Mouse (Mus musculus) MEL (cell line): ENCODE results near the gene Hoxb8. TPM values are rescaled to one million over a fixed set of nuclear protein-coding genes. Genes with fewer than 3 reads are reported as not detected.

Experiments
- DNase-seq: peaks from one replicate; pipeline ENCODE4 v3.0.0; 2011; ENCODE audit warnings: low read depth, low spot score
- H3K27ac ChIP-seq: 2 replicates; pipeline ENCODE4 v1.5.1; 2012; ENCODE audit warnings: low read depth, mild to moderate bottlenecking, control low read depth, low read length, moderate library complexity; ENCODE audit not compliant: control insufficient read depth
- H3K27me3 ChIP-seq, 2 experiments: fragments of 150-350 bp in 1 of 2; sonication (generic) in 1 of 2; 2 replicates each; pipeline ENCODE4 v1.6.1; 2012; ENCODE audit warnings: low read length in 2 of 2, mild to moderate bottlenecking in 2 of 2, improper control_type of control experiment in 1 of 2, moderate library complexity in 1 of 2; ENCODE audit not compliant: insufficient read depth in 2 of 2, control insufficient read depth in 1 of 2
- H3K36me3 ChIP-seq, 2 experiments: 2 replicates each; pipeline ENCODE4 v1.6.1; 2012 to 2014; ENCODE audit warnings: low read length in 2 of 2, improper control_type of control experiment in 1 of 2, inconsistent platforms in 1 of 2, mild to moderate bottlenecking in 1 of 2; ENCODE audit not compliant: insufficient read depth in 2 of 2, control insufficient read depth in 1 of 2
- H3K4me1 ChIP-seq, 2 experiments: fragments of 150-350 bp in 1 of 2; sonication (generic) in 1 of 2; 2 replicates each; pipeline ENCODE4 v1.6.1; 2012; ENCODE audit warnings: low read length in 2 of 2, improper control_type of control experiment in 1 of 2, mild to moderate bottlenecking in 1 of 2; ENCODE audit not compliant: insufficient read depth in 2 of 2, control insufficient read depth in 1 of 2
- H3K4me3 ChIP-seq, 2 experiments: fragments of 150-350 bp in 1 of 2; sonication (generic) in 1 of 2; 2 replicates each; pipeline ENCODE4 v1.5.1; 2012; ENCODE audit warnings: low read depth in 2 of 2, low read length in 2 of 2, mild to moderate bottlenecking in 2 of 2, moderate library complexity in 2 of 2, control low read depth in 1 of 2, improper control_type of control experiment in 1 of 2; ENCODE audit not compliant: control insufficient read depth in 1 of 2, insufficient read depth in 1 of 2
- H3K79me2 ChIP-seq: 2 replicates; pipeline ENCODE4 v1.6.1; 2012; ENCODE audit warnings: mild to moderate bottlenecking, low read length, moderate library complexity; ENCODE audit not compliant: control insufficient read depth, poor library complexity, insufficient read depth
- H3K9ac ChIP-seq: 2 replicates; pipeline ENCODE4 v1.6.1; 2012; ENCODE audit warnings: low read depth, mild to moderate bottlenecking, control low read depth, low read length, moderate library complexity; ENCODE audit not compliant: control insufficient read depth, poor library complexity, severe bottlenecking
- H3K9me3 ChIP-seq: fragments of 150-350 bp; sonication (generic); replicated peaks from 2 replicates; pipeline ENCODE4 v1.6.1; 2012; ENCODE audit warnings: mild to moderate bottlenecking, low read length, improper control_type of control experiment, moderate library complexity; ENCODE audit not compliant: insufficient read depth
- BHLHE40 ChIP-seq: IDR thresholded peaks from 2 replicates; pipeline ENCODE4 v1.6.1; 2012; ENCODE audit warnings: low read depth, mild to moderate bottlenecking, inconsistent platforms, low read length, improper control_type of control experiment, borderline replicate concordance
- CHD1 ChIP-seq: IDR thresholded peaks from 2 replicates; pipeline ENCODE4 v1.6.1; 2012; ENCODE audit warnings: low read depth, mild to moderate bottlenecking, inconsistent platforms, low read length, improper control_type of control experiment
- CTCF ChIP-seq, 3 experiments: IDR thresholded peaks in 2 of 3; conservative IDR thresholded peaks in 1 of 3; 2 replicates each; pipeline ENCODE4 v1.5.1; 2011 to 2012; ENCODE audit warnings: low read length in 3 of 3, low read depth in 2 of 3, mild to moderate bottlenecking in 2 of 3, improper control_type of control experiment in 1 of 3, inconsistent platforms in 1 of 3, mixed read lengths in 1 of 3, moderate library complexity in 1 of 3; ENCODE audit not compliant: control insufficient read depth in 1 of 3, insufficient read depth in 1 of 3, poor library complexity in 1 of 3, severe bottlenecking in 1 of 3
- GABPA ChIP-seq: IDR thresholded peaks from 2 replicates; pipeline ENCODE4 v1.6.1; 2012; ENCODE audit warnings: low read depth, mild to moderate bottlenecking, inconsistent platforms, low read length, improper control_type of control experiment, moderate library complexity
- KAT2A ChIP-seq: conservative IDR thresholded peaks from 2 replicates; pipeline ENCODE4 v1.6.1; 2012; ENCODE audit warnings: low read depth, low read length, improper control_type of control experiment, inconsistent platforms
- MAX ChIP-seq: IDR thresholded peaks from 2 replicates; pipeline ENCODE4 v1.6.1; 2011; ENCODE audit warnings: low read length, improper control_type of control experiment
- MAZ ChIP-seq: IDR thresholded peaks from 2 replicates; pipeline ENCODE4 v1.6.1; 2012; ENCODE audit warnings: low read depth, mild to moderate bottlenecking, inconsistent platforms, low read length, improper control_type of control experiment
- MEF2A ChIP-seq: IDR thresholded peaks from 2 replicates; pipeline ENCODE4 v1.6.1; 2014; ENCODE audit warnings: low read depth, mild to moderate bottlenecking, inconsistent platforms, low read length, improper control_type of control experiment; ENCODE audit not compliant: poor library complexity, insufficient replicate concordance, severe bottlenecking; ENCODE audit errors: extremely low read depth
- MXI1 ChIP-seq: IDR thresholded peaks from 2 replicates; pipeline ENCODE4 v1.6.1; 2011; ENCODE audit warnings: mild to moderate bottlenecking, low read depth, low read length, improper control_type of control experiment
- POLR2A ChIP-seq, 2 experiments: IDR thresholded peaks; 2 replicates each; pipeline ENCODE4 v1.6.1; 2011 to 2012; ENCODE audit warnings: low read length in 2 of 2, mild to moderate bottlenecking in 2 of 2, control low read depth in 1 of 2, improper control_type of control experiment in 1 of 2, low read depth in 1 of 2, moderate library complexity in 1 of 2; ENCODE audit not compliant: control insufficient read depth in 1 of 2, insufficient read depth in 1 of 2, poor library complexity in 1 of 2
- RAD21 ChIP-seq: IDR thresholded peaks from 2 replicates; pipeline ENCODE4 v1.6.1; 2011; ENCODE audit warnings: mild to moderate bottlenecking, low read depth, low read length, improper control_type of control experiment
- RCOR1 ChIP-seq: IDR thresholded peaks from 2 replicates; pipeline ENCODE4 v1.6.1; 2012; ENCODE audit warnings: low read depth, mild to moderate bottlenecking, inconsistent platforms, low read length, improper control_type of control experiment
- SMC3 ChIP-seq: IDR thresholded peaks from 2 replicates; pipeline ENCODE4 v1.6.1; 2011; ENCODE audit warnings: low read depth, low read length, improper control_type of control experiment
- TBP ChIP-seq: IDR thresholded peaks from 2 replicates; pipeline ENCODE4 v1.8.0; 2011; ENCODE audit warnings: low read depth, low read length, improper control_type of control experiment
- USF1 ChIP-seq: IDR thresholded peaks from 2 replicates; pipeline ENCODE4 v1.6.1; 2014; ENCODE audit warnings: low read depth, mild to moderate bottlenecking, inconsistent platforms, low read length, improper control_type of control experiment, moderate library complexity
- ZC3H11A ChIP-seq: IDR thresholded peaks from 2 replicates; pipeline ENCODE4 v1.6.1; 2012; ENCODE audit warnings: low read depth, mild to moderate bottlenecking, inconsistent platforms, low read length, improper control_type of control experiment
- ZKSCAN1 ChIP-seq: IDR thresholded peaks from 2 replicates; pipeline ENCODE4 v1.6.1; 2012; ENCODE audit warnings: low read depth, mild to moderate bottlenecking, inconsistent platforms, low read length, improper control_type of control experiment, moderate library complexity
- ZNF384 ChIP-seq: IDR thresholded peaks from 2 replicates; pipeline ENCODE4 v1.6.1; 2012; ENCODE audit warnings: low read depth, mild to moderate bottlenecking, inconsistent platforms, low read length, improper control_type of control experiment
- polyA plus RNA-seq, 2 experiments: library from polyadenylated mRNA; stranded (reverse) in 1 of 2; unstranded in 1 of 2; fragments of >175 nt in 1 of 2; fragments of >200 nt in 1 of 2; gene quantifications; 2 replicates each; pipeline versions ENCODE4 v1.2.1 to v1.2.4; 2012; ENCODE audit warnings: low replicate concordance in 2 of 2, low read depth in 1 of 2; ENCODE audit not compliant: insufficient read length in 2 of 2, insufficient read depth in 1 of 2, missing spikeins in 1 of 2
- total RNA-seq: library from RNA; depleted of rRNA; stranded (reverse); fragments of 300-350 nt; gene quantifications from 2 replicates; pipeline ENCODE4 v1.2.3, GENCODE M21; 2012

Hoxb8 gene
- total and polyA plus RNA-seq, 3 experiments: not detected

- Histone ChIP-seq H3K9ac (no peak overlapping the region), H3K27ac (no peak overlapping the region), H3K4me1 (no peaks in the 10 kb centered on the region), H3K4me3 (no peak overlapping the region)
- TF ChIP-seq MAZ: no peak
- no peak for TF ChIP-seq ZKSCAN1
- TF ChIP-seq MAX: no peak
- TF ChIP-seq CHD1: no peak
- no peak for TF ChIP-seq RCOR1
- TF ChIP-seq KAT2A: no peak
- TF ChIP-seq BHLHE40: no peak
- no peak for TF ChIP-seq POLR2A (IDR thresholded peaks at IDR 0.05; ENCODE audit: control insufficient read depth in 1 of 2, insufficient read depth in 1 of 2, low read depth in 1 of 2, low read length in 2 of 2, poor library complexity in 1 of 2)
- TF ChIP-seq CTCF (IDR thresholded peaks at IDR 0.05 in 2 of 3, conservative IDR thresholded peaks at IDR 0.05 in 1 of 3; ENCODE audit: control insufficient read depth in 1 of 3, insufficient read depth in 1 of 3, low read depth in 2 of 3, low read length in 3 of 3, poor library complexity in 1 of 3, severe bottlenecking in 1 of 3): no peak
- TF ChIP-seq USF1: no peak
- no peak for TF ChIP-seq ZC3H11A
- TF ChIP-seq GABPA: no peak
- TF ChIP-seq MXI1: no peak
- TF ChIP-seq ZNF384: no peak
- no peak for TF ChIP-seq MEF2A
- no peak for TF ChIP-seq TBP
- TF ChIP-seq, all 39 proteins: peak for 0
- H3K27me3 ChIP-seq: peaks cover 12% of the 10 kb centered on the region in 2 experiments
- no peaks in the 10 kb centered on the region for H3K9me3 ChIP-seq
- no peak for DNase-seq
- no peaks in the 10 kb centered on the region for H3K79me2 ChIP-seq
- no peaks in the 10 kb centered on the region for H3K36me3 ChIP-seq
Measured at GRCm38 (mm10) chr11:96260310-96260970, 21.3 kb upstream of the Hoxb8 start.

GRCm38 (mm10) chr11:96261323-96261890 is 20.3 kb upstream of the Hoxb8 start:
- Histone ChIP-seq H3K9ac (no peak overlapping the region), H3K27me3 (peaks cover 12% of the 10 kb centered on the region in 2 experiments), H3K79me2 (no peaks in the 10 kb centered on the region), H3K36me3 (no peaks in the 10 kb centered on the region), H3K9me3 (no peaks in the 10 kb centered on the region), H3K4me1 (no peaks in the 10 kb centered on the region), H3K4me3 (no peak overlapping the region), H3K27ac (no peak overlapping the region)
- TF ChIP-seq ZKSCAN1: no peak
- TF ChIP-seq RAD21: peak; percentile 14
- peak; percentile 71 to 95 (median 72) for TF ChIP-seq CTCF (IDR thresholded peaks at IDR 0.05 in 2 of 3, conservative IDR thresholded peaks at IDR 0.05 in 1 of 3; ENCODE audit: control insufficient read depth in 1 of 3, insufficient read depth in 1 of 3, low read depth in 2 of 3, low read length in 3 of 3, poor library complexity in 1 of 3, severe bottlenecking in 1 of 3)
- TF ChIP-seq TBP: no peak
- peak; percentile 46 for TF ChIP-seq SMC3
- TF ChIP-seq MEF2A: no peak
- DNase-seq: peak; percentile 55
